Mouse (Mus musculus) stomach, postnatal 0 days (tissue): ENCODE data around the gene Foxp1. TPM values are rescaled to one million over a fixed set of nuclear protein-coding genes. Genes with fewer than 3 reads are reported as not detected.
A peak's percentile ranks its signal among the peaks of the same experiment; 100 is the strongest.

Source experiments
- ATAC-seq: fragments of 200-750 bp; cut with Nextera tagmentation; 2 replicates; pipeline ENCODE4 v1.8.0; 2017; ENCODE audit not compliant: low FRiP score, low TSS enrichment
- DNase-seq: peaks from one replicate; pipeline ENCODE4 v3.0.0-alpha.2; 2016; ENCODE audit warnings: low spot score
- H3K27ac ChIP-seq: fragments of 300-500 bp; sonication (generic); replicated peaks from 2 replicates; pipeline ENCODE4 v1.5.1; 2014; ENCODE audit warnings: mild to moderate bottlenecking, control low read depth
- H3K27me3 ChIP-seq: fragments of 300-500 bp; sonication (generic); 2 replicates; pipeline ENCODE4 v1.6.1; 2014; ENCODE audit warnings: low read length; ENCODE audit not compliant: control insufficient read depth, insufficient read depth
- H3K36me3 ChIP-seq: fragments of 300-500 bp; sonication (generic); 2 replicates; pipeline ENCODE4 v1.6.1; 2014; ENCODE audit warnings: low read length, mixed read lengths; ENCODE audit not compliant: control insufficient read depth, insufficient read depth
- H3K4me1 ChIP-seq: fragments of 300-500 bp; sonication (generic); replicated peaks from 2 replicates; pipeline ENCODE4 v1.6.1; 2014; ENCODE audit warnings: antibody characterized with exemption; ENCODE audit not compliant: control insufficient read depth, insufficient read depth
- H3K4me2 ChIP-seq: fragments of 300-500 bp; sonication (generic); replicated peaks from 2 replicates; pipeline ENCODE4 v1.6.1; 2014; ENCODE audit warnings: low read depth, mild to moderate bottlenecking, control low read depth, moderate library complexity
- H3K4me3 ChIP-seq: fragments of 300-500 bp; sonication (generic); 2 replicates; pipeline ENCODE4 v1.5.1; 2014; ENCODE audit warnings: low read depth, low read length, control low read depth
- H3K9ac ChIP-seq: fragments of 300-500 bp; sonication (generic); 2 replicates; pipeline ENCODE4 v1.6.1; 2014; ENCODE audit warnings: mild to moderate bottlenecking, low read length, control low read depth, mixed read lengths
- H3K9me3 ChIP-seq: fragments of 300-500 bp; sonication (generic); 2 replicates; pipeline ENCODE4 v1.6.1; 2016; ENCODE audit warnings: low read length; ENCODE audit not compliant: control insufficient read depth
- CTCF ChIP-seq: IDR thresholded peaks from 2 replicates; pipeline ENCODE4 v1.5.1; 2016; ENCODE audit warnings: antibody characterized with exemption, low read depth, mild to moderate bottlenecking, moderate library complexity
- EP300 ChIP-seq: optimal IDR thresholded peaks from 2 replicates; pipeline ENCODE3; 2016; ENCODE audit warnings: antibody characterized with exemption
- WGBS: fragments of 180-500 bp; shearing (Covaris S2); extraction: QIAGEN DNeasy Blood & Tissue Kit; methylation state at CpG from one replicate; pipeline ENCODE4 v1.1.7; 2014; 5-methylcytosine and 5-hydroxymethylcytosine counted together
- polyA plus RNA-seq: library from polyadenylated mRNA; unstranded; fragments of >200 nt; fragmentation: Nextera tagmentation; extraction: Ambion mirVana; gene quantifications from 2 replicates; pipeline ENCODE4 v1.2.1, GENCODE M21; 2015

Foxp1 gene
- polyA plus RNA-seq, 1 experiment from 2014 or later: 68.9 TPM

- WGBS: 50% methylated on average over 8 of the region's 8 CpGs
- no peak for TF ChIP-seq CTCF
- TF ChIP-seq EP300: no peak
- Histone ChIP-seq H3K36me3 (peaks cover 6% of the 10 kb centered on the region), H3K9ac (no peak overlapping the region), H3K27ac (peak overlapping the region; percentile 35), H3K9me3 (no peaks in the 10 kb centered on the region), H3K4me2 (peak overlapping the region; percentile 27; the same call in 1 of the 2 replicates), H3K27me3 (no peaks in the 10 kb centered on the region), H3K4me1 (peaks cover 11% of the 10 kb centered on the region), H3K4me3 (no peak overlapping the region)
- DNase-seq (no peak), ATAC-seq (no peak)
Observed at GRCm38 (mm10) chr6:99019716-99020115, 502.8 kb downstream of the Foxp1 start.

- Histone ChIP-seq H3K9ac (no peak overlapping the region), H3K4me1 (peaks cover 12% of the 10 kb centered on the region), H3K36me3 (peaks cover 9% of the 10 kb centered on the region), H3K9me3 (no peaks in the 10 kb centered on the region), H3K4me3 (no peak overlapping the region), H3K27me3 (no peaks in the 10 kb centered on the region), H3K4me2 (peak overlapping the region; percentile 27; the same call in 1 of the 2 replicates), H3K27ac (peak overlapping the region; percentile 35)
- TF ChIP-seq EP300: no peak
- TF ChIP-seq CTCF: no peak
- peak; percentile 45; the same call in 1 of the 2 replicates for ATAC-seq
- no peak for DNase-seq
- 42% methylated on average over 9 of the region's 9 CpGs for WGBS
Observed at GRCm38 (mm10) chr6:99019266-99019665, 503.3 kb downstream of the Foxp1 start.

- 0 out of 2 replicates have a peak, but pooled peaks have one; percentile 25 for ATAC-seq
- 57% methylated on average over 16 of the region's 16 CpGs for WGBS
Observed at GRCm38 (mm10) chr6:99013866-99014502, 508.5 kb downstream of the Foxp1 start.

GRCm38 (mm10) chr6:99013119-99013865, 509.2 kb downstream of the Foxp1 start:
- Histone ChIP-seq H3K27ac (peak overlapping the region; percentile 3; the same call in 1 of the 2 replicates), H3K4me2 (no peak overlapping the region), H3K9ac (no peak overlapping the region), H3K9me3 (no peaks in the 10 kb centered on the region), H3K27me3 (no peaks in the 10 kb centered on the region), H3K4me1 (0 out of 2 replicates have a peak, but pooled peaks cover 7% of the 10 kb centered on the region), H3K4me3 (no peak overlapping the region), H3K36me3 (peaks cover 19% of the 10 kb centered on the region)
- no peak for DNase-seq
- TF ChIP-seq EP300 (no peak), CTCF (no peak)
- no peak for ATAC-seq
- 44% methylated on average over 14 of the region's 14 CpGs for WGBS

More at GRCm38 (mm10) chr6:99013866-99014502, 508.5 kb downstream of the Foxp1 start:
- H3K4me1 ChIP-seq: 0 out of 2 replicates have a peak, but pooled peaks cover 7% of the 10 kb centered on the region
- no peak overlapping the region for H3K4me3 ChIP-seq
- H3K36me3 ChIP-seq: peaks cover 16% of the 10 kb centered on the region
- no peak for TF ChIP-seq CTCF
- TF ChIP-seq EP300: no peak
- DNase-seq: no peak
- H3K27ac ChIP-seq: 0 out of 2 replicates have a peak overlapping the region, but pooled peaks have one; percentile 35
- H3K27me3 ChIP-seq: no peaks in the 10 kb centered on the region
- no peak overlapping the region for H3K9ac ChIP-seq
- no peaks in the 10 kb centered on the region for H3K9me3 ChIP-seq
- H3K4me2 ChIP-seq: no peak overlapping the region

DNA sequence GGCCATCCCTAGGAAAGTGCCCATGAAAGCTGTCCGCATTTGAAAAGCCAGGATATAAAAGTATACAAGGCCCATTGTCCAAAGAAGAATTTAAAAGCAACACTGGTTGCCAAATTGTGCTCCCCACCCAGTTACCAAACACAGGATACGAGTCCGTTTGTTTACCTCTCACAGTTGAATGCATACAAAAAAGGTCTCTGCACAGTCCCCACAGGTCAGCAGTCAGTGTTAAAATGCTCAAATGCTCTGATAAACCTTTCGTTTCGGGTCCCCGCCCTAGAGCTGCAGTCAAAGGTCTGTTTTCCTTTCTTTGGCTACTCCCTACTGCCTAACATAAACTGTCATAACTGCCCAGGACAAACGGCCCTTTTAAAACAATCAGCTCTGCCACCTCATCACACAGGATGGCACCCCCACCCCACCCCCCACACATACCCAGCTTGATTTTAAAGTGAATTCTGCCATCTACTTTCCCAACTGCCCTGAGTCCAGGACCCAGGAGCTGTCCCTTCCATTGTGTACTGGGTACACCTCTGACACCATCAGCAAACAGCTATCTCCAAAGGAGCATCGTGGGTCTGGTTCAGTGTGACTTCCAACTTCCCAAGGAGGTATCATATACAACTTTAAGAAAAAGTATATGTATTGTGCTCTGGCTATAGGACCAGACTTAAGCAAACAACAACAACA, 510.5 kb downstream of the Foxp1 start:
- Histone ChIP-seq H3K36me3 (peaks cover 21% of the 10 kb centered on the region), H3K27me3 (no peaks in the 10 kb centered on the region), H3K9me3 (no peaks in the 10 kb centered on the region), H3K4me2 (no peak overlapping the region), H3K9ac (no peak overlapping the region), H3K27ac (no peak overlapping the region; the same call in 1 of the 2 replicates), H3K4me3 (no peak overlapping the region), H3K4me1 (0 out of 2 replicates have a peak, but pooled peaks cover 7% of the 10 kb centered on the region)
- DNase-seq: peak; percentile 45
- ATAC-seq: peak; percentile 79
- TF ChIP-seq CTCF (no peak), EP300 (no peak)
- WGBS: 24% methylated on average over 8 of the region's 8 CpGs
